Mouse (Mus musculus) heart, adult 10 weeks (tissue): ENCODE results near the gene Lrrfip2. TPM values are rescaled to one million over a fixed set of nuclear protein-coding genes. Genes with fewer than 3 reads are reported as not detected.

Source experiments
- polyA plus RNA-seq: library from polyadenylated mRNA; stranded (reverse); fragments of 350-450 nt; fragmentation: Illumina TruSeq; extraction: RNeasy Lipid Tissue Mini Kit (QIAGEN cat#74804); gene quantifications from one replicate; pipeline ENCODE4 v1.2.3, GENCODE M21; 2014; ENCODE audit warnings: low read depth, low replicate concordance

The Lrrfip2 gene
- 114 TPM for polyA plus RNA-seq

DNA sequence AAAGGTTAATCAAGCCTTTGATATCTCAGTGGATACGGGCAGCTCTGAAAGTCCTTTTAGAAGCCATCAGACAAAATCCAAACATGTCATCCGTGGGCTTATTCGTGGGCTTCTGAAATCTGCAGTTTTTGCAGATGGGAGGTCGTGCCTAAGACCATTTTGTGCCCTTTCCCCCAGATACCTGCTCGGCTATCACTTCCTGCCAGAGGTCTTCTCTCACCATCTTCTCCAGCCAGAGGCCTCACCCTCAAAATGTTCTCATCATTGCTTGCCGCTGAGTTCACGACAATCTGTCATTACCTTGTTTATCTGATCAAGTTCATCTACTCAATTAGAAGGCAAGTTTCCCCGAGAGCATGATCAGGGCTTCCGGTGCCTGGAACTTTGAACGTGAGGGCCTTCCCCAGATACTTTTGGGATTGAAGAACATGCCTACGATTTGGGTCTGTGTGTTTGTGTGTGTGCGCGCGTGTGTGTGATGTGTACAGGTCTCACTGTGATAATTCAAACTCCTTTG is at the start of gene Lrrfip2:
TSS of gene Lrrfip2 (plus strand) at position 467 of the 517 bp plus-strand sequence.

DNA sequence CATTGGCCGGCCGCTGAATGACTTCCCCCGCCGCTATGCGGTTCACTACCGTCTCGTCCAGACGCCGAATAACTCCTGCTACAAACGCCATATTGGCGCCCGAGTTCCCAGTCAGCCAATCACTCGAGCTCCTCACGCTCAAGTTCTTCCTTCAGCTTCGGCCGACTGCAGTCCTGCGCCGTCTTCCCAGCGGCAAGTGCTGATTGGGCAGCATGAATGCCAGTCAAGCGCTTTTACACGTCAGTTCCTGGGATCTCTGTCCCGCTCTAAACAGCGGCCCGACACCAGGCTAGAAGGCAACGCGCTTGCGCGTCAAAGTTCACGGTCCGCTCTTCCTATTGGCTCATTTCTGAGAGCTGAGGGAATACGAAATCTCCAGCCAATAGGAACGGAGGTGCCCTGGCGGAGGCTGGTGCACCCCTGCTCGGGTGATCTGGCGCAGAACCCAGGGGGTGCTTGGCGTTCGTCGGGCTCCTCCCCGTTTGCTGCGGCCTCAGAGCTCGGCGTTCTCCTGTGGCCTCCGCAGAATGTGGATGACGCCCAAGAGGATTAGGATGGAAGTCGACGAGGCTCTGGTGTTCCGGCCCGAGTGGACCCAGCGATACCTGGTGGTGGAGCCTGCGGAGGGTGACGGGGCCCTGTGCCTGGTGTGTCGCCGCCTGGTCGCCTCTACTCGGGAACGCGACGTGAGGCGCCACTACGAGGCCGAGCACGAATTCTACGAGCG is 154.2 kb downstream of the Lrrfip2 start, which contains the start of the genes Mlh1 and Epm2aip1:
TSS of gene Mlh1 (minus strand) at position 358 of the 727 bp plus-strand sequence.
TSS of gene Epm2aip1 (plus strand) at position 496 of the 727 bp plus-strand sequence.

Other genes starting within 250 kb of the Lrrfip2 start
- 16.9 TPM for gene Als2cl, start 237.7 kb upstream of the Lrrfip2 start, polyA plus RNA-seq
- gene Tmie, start 237.5 kb upstream of the Lrrfip2 start, polyA plus RNA-seq, result 2.2 TPM
- not detected for gene Fam240a, start 200.7 kb upstream of the Lrrfip2 start, polyA plus RNA-seq
- gene Tdgf1, start 171.4 kb upstream of the Lrrfip2 start, polyA plus RNA-seq, result not detected
- 288 TPM for gene Lrrc2, start 166.0 kb upstream of the Lrrfip2 start, polyA plus RNA-seq
- gene Rtp3, start 127.0 kb upstream of the Lrrfip2 start, polyA plus RNA-seq, result 5.5 TPM
- gene Ltf, start 98.3 kb upstream of the Lrrfip2 start, polyA plus RNA-seq, result not detected
- 16.8 TPM for gene Ccrl2, start 60.1 kb upstream of the Lrrfip2 start, polyA plus RNA-seq
- 11.3 TPM for gene Mlh1, start 154.2 kb downstream of the Lrrfip2 start, polyA plus RNA-seq
- 22.1 TPM for gene Epm2aip1, start 154.3 kb downstream of the Lrrfip2 start, polyA plus RNA-seq
- not detected for gene Trank1, start 194.1 kb downstream of the Lrrfip2 start, polyA plus RNA-seq